Mouse (Mus musculus): ENCODE data around the gene Trmt1. TPM values are rescaled to one million over a fixed set of nuclear protein-coding genes. Genes with fewer than 3 reads are reported as not detected.

The Trmt1 gene
- total RNA-seq, 2 experiments from 2014 or later, result 66.3 to 79.0 TPM

GRCm38 (mm10) chr8:84687705-84688100 is 1.6 kb downstream of the Trmt1 start, which contains the start of gene Nacc1:
TSS of gene Nacc1 (minus strand) at chr8:84687862.
- peak; percentile 81 to 88 for DNase-seq (ENCODE audit: low spot score in 2 of 2)

GRCm38 (mm10) chr8:84689091-84689915 is 3.2 kb downstream of the Trmt1 start:
- peak; percentile 85 to 92 for DNase-seq (ENCODE audit: low spot score in 2 of 2)

GRCm38 (mm10) chr8:84693332-84693731 is 7.2 kb downstream of the Trmt1 start:
- DNase-seq (ENCODE audit: low spot score in 2 of 2), result no peak

GRCm38 (mm10) chr8:84695140-84695539 is 9.0 kb downstream of the Trmt1 start:
- no peak for DNase-seq (ENCODE audit: low spot score in 2 of 2)

GRCm38 (mm10) chr8:84697166-84698130 is 11.3 kb downstream of the Trmt1 start:
- DNase-seq (ENCODE audit: low spot score in 2 of 2), result no peak

GRCm38 (mm10) chr8:84698288-84698687 is 12.2 kb downstream of the Trmt1 start:
- DNase-seq (ENCODE audit: low spot score in 2 of 2), result no peak

- no peak for DNase-seq (ENCODE audit: low spot score in 2 of 2)
Observed at GRCm38 (mm10) chr8:84698929-84699401, 12.9 kb downstream of the Trmt1 start.

- no peak for DNase-seq (ENCODE audit: low spot score in 2 of 2)
Observed at GRCm38 (mm10) chr8:84699861-84700322, 13.8 kb downstream of the Trmt1 start.

GRCm38 (mm10) chr8:84700526-84700925 is 14.4 kb downstream of the Trmt1 start:
- DNase-seq (ENCODE audit: low spot score in 2 of 2), result no peak

GRCm38 (mm10) chr8:84700941-84701911 is 15.1 kb downstream of the Trmt1 start, which contains the start of gene Lyl1:
TSS of gene Lyl1 (plus strand) at chr8:84701457.
- DNase-seq (ENCODE audit: low spot score in 2 of 2), result peak in 1 of 2 experiments; percentile 34

GRCm38 (mm10) chr8:84702561-84702960 is 16.5 kb downstream of the Trmt1 start:
- DNase-seq (ENCODE audit: low spot score in 2 of 2), result no peak

- DNase-seq (ENCODE audit: low spot score in 2 of 2), result no peak
Observed at GRCm38 (mm10) chr8:84702963-84703465, 16.9 kb downstream of the Trmt1 start.

GRCm38 (mm10) chr8:84703466-84704249 is 17.6 kb downstream of the Trmt1 start:
- no peak for DNase-seq (ENCODE audit: low spot score in 2 of 2)

- DNase-seq (ENCODE audit: low spot score in 2 of 2), result peak; percentile 70 to 83
Observed at GRCm38 (mm10) chr8:84704356-84704755, 18.2 kb downstream of the Trmt1 start.

- no peak for DNase-seq (ENCODE audit: low spot score in 2 of 2)
Observed at GRCm38 (mm10) chr8:84704867-84705831, 19.0 kb downstream of the Trmt1 start.

- DNase-seq (ENCODE audit: low spot score in 2 of 2), result no peak
Observed at GRCm38 (mm10) chr8:84705960-84706359, 19.9 kb downstream of the Trmt1 start.

- no peak for DNase-seq (ENCODE audit: low spot score in 2 of 2)
Observed at GRCm38 (mm10) chr8:84706610-84707266, 20.6 kb downstream of the Trmt1 start.

Data from adrenal gland, adult 18-20 months (tissue).